Mouse (Mus musculus) thymus, adult 2 months (tissue): ENCODE results near the gene Ezr. TPM values are rescaled to one million over a fixed set of nuclear protein-coding genes. Genes with fewer than 3 reads are reported as not detected.

Source experiments
- DNase-seq: peaks from one replicate; pipeline ENCODE4 v3.0.0; 2021
- H3K27ac ChIP-seq: fragments of 200-500 bp; 2 replicates; pipeline ENCODE4 v1.5.1; 2012; ENCODE audit warnings: low read length, control low read depth; ENCODE audit not compliant: control insufficient read depth, insufficient read depth
- H3K27me3 ChIP-seq: fragments of 200-500 bp; 2 replicates; pipeline ENCODE4 v1.6.1; 2012; ENCODE audit warnings: mild to moderate bottlenecking, low read length, moderate library complexity, mixed read lengths; ENCODE audit not compliant: control insufficient read depth, insufficient read depth
- H3K36me3 ChIP-seq: fragments of 200-500 bp; 2 replicates; pipeline ENCODE4 v1.6.1; 2012; ENCODE audit warnings: mild to moderate bottlenecking, low read length, moderate library complexity; ENCODE audit not compliant: control insufficient read depth, insufficient read depth
- H3K4me1 ChIP-seq: fragments of 200-500 bp; replicated peaks from 2 replicates; pipeline ENCODE4 v1.6.1; 2012; ENCODE audit warnings: low read length; ENCODE audit not compliant: control insufficient read depth, insufficient read depth
- H3K4me3 ChIP-seq: fragments of 200-500 bp; 2 replicates; pipeline ENCODE4 v1.5.1; 2012; ENCODE audit warnings: mild to moderate bottlenecking, low read length, control low read depth, moderate library complexity; ENCODE audit not compliant: control insufficient read depth, insufficient read depth
- CTCF ChIP-seq: fragments of 200-500 bp; IDR thresholded peaks from 2 replicates; pipeline ENCODE4 v1.5.1; 2012; ENCODE audit warnings: mild to moderate bottlenecking, control low read depth, low read length, moderate library complexity, borderline replicate concordance; ENCODE audit not compliant: control insufficient read depth, poor library complexity, insufficient read depth; ENCODE audit errors: extremely low read depth
- POLR2A ChIP-seq: fragments of 200-500 bp; IDR thresholded peaks from 2 replicates; pipeline ENCODE4 v1.6.1; 2012; ENCODE audit warnings: mild to moderate bottlenecking, low read length, control low read depth, moderate library complexity; ENCODE audit not compliant: control insufficient read depth, poor library complexity, insufficient read depth; ENCODE audit errors: extremely low read depth
- WGBS: fragments of 180-500 bp; shearing (Covaris S2); methylation state at CpG from one replicate; pipeline ENCODE4 v1.1.7; 2018; 5-methylcytosine and 5-hydroxymethylcytosine counted together
- polyA plus RNA-seq: library from polyadenylated mRNA; depleted of rRNA; stranded (reverse); fragments of >200 nt; gene quantifications from 2 replicates; pipeline ENCODE4 v1.2.3, GENCODE M21; 2012

The Ezr gene
- polyA plus RNA-seq, 1 experiment, result 149 TPM

DNA sequence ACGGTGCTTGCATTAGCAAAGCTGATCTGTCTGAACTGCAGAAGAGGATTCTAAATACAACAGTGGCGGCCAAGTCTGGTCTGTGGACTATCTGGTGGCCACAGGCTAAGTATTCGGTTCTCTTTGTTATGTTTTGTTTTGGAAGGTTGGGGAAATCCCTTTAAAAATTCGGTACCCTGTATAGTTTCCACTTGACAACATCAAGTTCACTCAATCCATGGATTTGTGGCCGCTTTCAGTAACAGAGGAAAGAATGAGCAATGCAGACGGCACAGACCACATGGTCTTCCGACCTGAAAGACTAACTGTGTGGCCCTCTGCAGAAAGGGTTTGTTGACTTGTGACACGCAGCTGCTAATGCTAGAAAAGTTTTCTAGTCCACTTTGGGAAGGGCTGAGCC, 23.7 kb downstream of the Ezr start:
- no peak for DNase-seq
- peaks cover 56% of the 10 kb centered on the region for H3K36me3 ChIP-seq
- H3K4me3 ChIP-seq, result no peak overlapping the region
- no peaks in the 10 kb centered on the region for H3K27me3 ChIP-seq
- TF ChIP-seq CTCF, result no peak
- TF ChIP-seq POLR2A, result no peak
- 93% methylated on average over 8 of the region's 8 CpGs for WGBS
- no peaks in the 10 kb centered on the region for H3K4me1 ChIP-seq
- no peak overlapping the region for H3K27ac ChIP-seq

DNA sequence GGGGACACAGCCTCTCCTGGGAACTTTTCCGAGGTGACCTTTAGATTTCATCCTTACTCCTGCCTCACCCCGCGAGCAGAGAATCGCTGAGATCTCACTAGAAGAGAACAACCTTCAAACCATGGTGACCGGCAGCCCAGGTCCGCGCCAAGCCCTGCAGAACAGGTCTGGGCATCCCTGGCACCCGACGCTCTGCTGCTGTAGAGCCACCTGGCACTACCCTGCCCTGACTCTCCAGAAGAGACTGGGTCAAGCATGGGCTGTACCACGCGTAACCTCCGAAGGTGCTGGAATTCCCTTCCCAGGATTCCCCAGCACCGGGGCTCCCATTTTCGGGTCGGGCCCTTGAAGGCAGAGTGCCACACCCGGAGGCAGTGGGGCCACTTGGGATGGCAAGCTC, 24.7 kb downstream of the Ezr start:
- Histone ChIP-seq H3K27ac (no peak overlapping the region), H3K4me3 (no peak overlapping the region), H3K36me3 (peaks cover 65% of the 10 kb centered on the region), H3K4me1 (no peaks in the 10 kb centered on the region), H3K27me3 (no peaks in the 10 kb centered on the region)
- DNase-seq, result no peak
- 99% methylated on average over 16 of the region's 16 CpGs for WGBS
- TF ChIP-seq CTCF (no peak), POLR2A (no peak)

DNA sequence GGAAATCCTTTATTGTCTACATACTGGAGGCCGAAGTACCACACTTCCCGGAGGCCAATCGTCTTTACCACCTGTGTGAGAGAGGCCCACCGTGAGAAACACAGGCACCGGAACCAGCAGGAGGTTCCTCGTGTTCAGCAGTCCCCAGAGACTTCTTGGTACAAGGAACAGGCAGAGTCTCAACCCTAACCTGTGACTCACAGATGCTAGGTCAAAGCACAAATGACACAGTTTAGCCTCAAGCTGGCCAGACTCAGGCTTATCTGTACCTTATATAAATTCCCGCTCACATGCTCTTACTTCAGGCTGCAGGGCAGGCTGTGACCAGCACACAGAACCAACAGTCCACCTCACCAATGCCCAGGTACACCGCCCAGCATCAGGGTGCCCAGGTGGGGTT, 26.7 kb downstream of the Ezr start:
- 93% methylated on average over 8 of the region's 8 CpGs for WGBS
- H3K36me3 ChIP-seq, result peaks cover 85% of the 10 kb centered on the region
- no peak overlapping the region for H3K27ac ChIP-seq
- H3K4me1 ChIP-seq, result no peaks in the 10 kb centered on the region
- H3K27me3 ChIP-seq, result no peaks in the 10 kb centered on the region
- no peak for DNase-seq
- TF ChIP-seq CTCF (no peak), POLR2A (no peak)
- no peak overlapping the region for H3K4me3 ChIP-seq

DNA sequence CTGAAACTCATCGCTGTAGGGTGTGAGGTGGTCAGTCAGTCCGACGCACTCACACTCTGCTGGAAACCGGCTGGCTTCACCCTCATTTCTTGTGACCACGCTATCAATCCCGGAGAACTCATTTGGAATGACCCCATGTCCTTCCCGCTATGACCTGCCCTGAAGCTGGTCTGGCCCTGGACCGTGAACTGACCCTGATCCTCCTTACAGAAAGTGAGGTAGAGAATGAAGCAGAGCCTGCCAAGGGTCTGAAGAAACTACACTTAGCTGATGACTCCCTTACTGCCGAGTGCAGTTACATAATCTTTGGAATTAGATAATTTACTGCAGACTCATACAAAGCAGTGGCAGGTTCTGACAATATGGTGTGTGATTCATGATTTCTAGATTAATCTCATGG, 27.4 kb downstream of the Ezr start:
- no peak overlapping the region for H3K4me3 ChIP-seq
- H3K36me3 ChIP-seq, result peaks cover 92% of the 10 kb centered on the region
- H3K27me3 ChIP-seq, result no peaks in the 10 kb centered on the region
- H3K4me1 ChIP-seq, result no peaks in the 10 kb centered on the region
- no peak for TF ChIP-seq POLR2A
- no peak for TF ChIP-seq CTCF
- WGBS, result 95% methylated on average over 9 of the region's 9 CpGs
- no peak overlapping the region for H3K27ac ChIP-seq
- no peak for DNase-seq

DNA sequence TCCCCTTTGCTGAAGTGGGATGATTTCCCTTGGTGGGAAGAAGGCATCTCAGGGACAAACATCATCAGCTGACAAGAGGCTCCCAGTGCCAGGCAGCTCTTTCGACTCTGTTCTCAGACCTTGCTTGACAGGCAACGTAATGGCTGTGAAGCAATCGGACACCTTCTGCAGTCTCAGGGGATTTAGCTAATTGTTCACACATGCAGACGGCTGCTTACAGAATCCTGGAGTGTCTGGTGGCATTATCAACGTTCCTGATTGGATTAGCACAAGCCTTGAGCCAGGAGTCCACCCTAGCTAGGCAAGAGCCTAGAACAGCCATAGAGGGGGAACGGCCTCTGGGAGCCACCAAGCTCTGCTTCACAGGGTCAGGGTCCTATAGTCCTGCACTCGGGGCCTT, 30.2 kb downstream of the Ezr start:
- Histone ChIP-seq H3K4me3 (no peak overlapping the region), H3K36me3 (peaks cover 93% of the 10 kb centered on the region), H3K27ac (no peak overlapping the region), H3K27me3 (no peaks in the 10 kb centered on the region), H3K4me1 (peaks cover 20% of the 10 kb centered on the region)
- no peak for TF ChIP-seq CTCF
- TF ChIP-seq POLR2A, result no peak
- 95% methylated on average over 7 of the region's 7 CpGs for WGBS
- DNase-seq, result no peak

DNA sequence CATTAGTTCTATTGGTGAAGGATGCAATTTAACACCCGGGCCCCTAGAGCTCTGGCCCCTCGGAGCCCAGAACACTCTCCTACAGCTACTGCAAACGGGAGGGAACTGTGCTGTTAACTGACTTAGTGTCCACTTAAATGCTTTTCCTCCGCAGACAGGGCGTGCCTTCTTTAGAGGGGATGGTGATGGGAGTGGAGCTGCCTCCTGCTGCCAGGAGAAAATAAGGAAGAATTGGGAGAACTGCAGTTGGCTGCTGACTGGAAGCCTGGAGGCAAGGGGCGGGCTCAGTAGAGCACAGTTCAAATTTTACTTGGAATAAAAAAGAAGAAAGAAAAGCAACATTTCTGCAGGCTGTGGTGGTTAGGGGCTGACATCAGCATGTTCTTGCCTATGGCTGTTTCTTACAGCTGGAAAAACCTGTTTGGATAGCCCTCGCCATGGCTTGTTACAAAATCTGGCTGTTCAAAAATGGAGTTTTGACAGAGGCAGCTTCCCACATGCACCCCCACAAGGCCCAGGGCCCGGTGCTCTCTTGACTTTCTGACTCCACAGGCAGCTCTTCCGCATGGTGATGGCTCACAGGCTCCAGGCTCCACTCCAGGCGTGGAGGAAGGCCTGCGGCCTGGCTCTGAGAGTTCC, 31.2 kb downstream of the Ezr start:
- H3K27ac ChIP-seq, result no peak overlapping the region
- H3K4me1 ChIP-seq, result peaks cover 30% of the 10 kb centered on the region
- H3K4me3 ChIP-seq, result no peak overlapping the region
- H3K27me3 ChIP-seq, result no peaks in the 10 kb centered on the region
- WGBS, result 93% methylated on average over 11 of the region's 11 CpGs
- peaks cover 95% of the 10 kb centered on the region for H3K36me3 ChIP-seq
- no peak for DNase-seq
- no peak for TF ChIP-seq POLR2A
- TF ChIP-seq CTCF, result no peak

DNA sequence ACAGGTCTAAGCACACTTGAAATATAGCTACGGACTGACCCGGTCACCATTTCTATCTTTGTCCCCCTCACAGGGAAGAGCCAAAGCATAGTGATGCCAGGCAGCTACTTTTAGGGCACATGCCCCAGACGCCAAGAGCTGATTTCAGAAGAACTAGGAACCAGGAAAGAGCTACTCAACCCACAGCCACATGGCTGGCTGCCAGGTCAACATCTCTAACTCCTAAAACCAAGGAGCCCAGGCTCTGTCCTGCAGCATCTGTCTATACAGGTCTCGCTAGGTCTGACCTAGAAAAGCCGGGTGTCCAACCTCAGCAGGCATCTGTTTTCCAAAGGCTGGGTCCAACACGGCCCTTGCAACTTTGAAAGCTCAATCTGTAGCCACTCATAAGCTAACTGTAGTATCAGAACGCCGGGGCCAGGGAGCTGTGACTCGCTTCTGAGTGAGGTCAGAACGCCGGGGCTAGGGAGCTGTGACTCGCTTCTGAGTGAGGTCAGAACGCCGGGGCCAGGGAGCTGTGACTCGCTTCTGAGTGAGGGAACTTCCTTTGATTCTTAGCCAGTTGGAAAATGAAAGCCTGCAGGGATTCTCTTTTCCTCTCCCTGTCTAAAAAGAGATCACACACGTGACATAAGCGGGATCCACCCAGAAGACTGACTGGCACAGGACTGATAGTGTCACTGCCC, 33.7 kb downstream of the Ezr start:
- no peak for DNase-seq
- H3K4me3 ChIP-seq, result no peak overlapping the region
- peak overlapping the region; percentile 6; the same call in 1 of the 2 replicates for H3K27ac ChIP-seq
- peaks cover 88% of the 10 kb centered on the region for H3K36me3 ChIP-seq
- H3K27me3 ChIP-seq, result no peaks in the 10 kb centered on the region
- 65% methylated on average over 17 of the region's 17 CpGs for WGBS
- peaks cover 53% of the 10 kb centered on the region for H3K4me1 ChIP-seq
- TF ChIP-seq CTCF (no peak), POLR2A (no peak)
